Mouse (Mus musculus) CH12.LX (cell line): ENCODE results near the gene Kcnj9. TPM values are rescaled to one million over a fixed set of nuclear protein-coding genes. Genes with fewer than 3 reads are reported as not detected.

ENCODE experiments used
- DNase-seq: peaks from one replicate; pipeline ENCODE4 v3.0.0-alpha.2; 2013; ENCODE audit errors: extremely low read depth
- H3K27ac ChIP-seq: 2 replicates; pipeline ENCODE4 v1.5.1; 2012; ENCODE audit warnings: low read depth, mild to moderate bottlenecking, control low read depth, moderate library complexity; ENCODE audit not compliant: insufficient read depth
- H3K27me3 ChIP-seq: replicated peaks from 2 replicates; pipeline ENCODE3; 2012; ENCODE audit warnings: inconsistent platforms
- H3K36me3 ChIP-seq, 2 experiments: replicated peaks in 1 of 2; 2 replicates each; pipeline versions ENCODE3 to v1.6.1; 2012; ENCODE audit warnings: inconsistent platforms in 1 of 2, low read length in 1 of 2, mild to moderate bottlenecking in 1 of 2, mixed read lengths in 1 of 2, moderate library complexity in 1 of 2; ENCODE audit not compliant: control insufficient read depth in 1 of 2, insufficient read depth in 1 of 2
- H3K4me1 ChIP-seq, 2 experiments: 2 replicates each; pipeline ENCODE4 v1.6.1; 2012; ENCODE audit warnings: inconsistent platforms in 1 of 2, moderate library complexity in 1 of 2; ENCODE audit not compliant: insufficient read depth in 2 of 2, control insufficient read depth in 1 of 2
- H3K4me2 ChIP-seq: 2 replicates; pipeline ENCODE4 v1.6.1; 2012; ENCODE audit warnings: low read depth, mild to moderate bottlenecking, control low read depth; ENCODE audit not compliant: poor library complexity, insufficient read depth, severe bottlenecking
- H3K4me3 ChIP-seq, 3 experiments: fragments of 150-350 bp in 1 of 3; sonication (generic) in 1 of 3; replicated peaks in 1 of 3; 2 replicates each; pipeline versions ENCODE3 to v1.5.1; 2011 to 2012; ENCODE audit warnings: low read depth in 2 of 3, low read length in 2 of 3, mild to moderate bottlenecking in 2 of 3, moderate library complexity in 2 of 3, control low read depth in 1 of 3, improper control_type of control experiment in 1 of 3, inconsistent platforms in 1 of 3, mixed read lengths in 1 of 3; ENCODE audit not compliant: poor library complexity in 1 of 3
- H3K79me2 ChIP-seq: replicated peaks from 2 replicates; pipeline ENCODE4 v1.6.1; 2012; ENCODE audit warnings: mild to moderate bottlenecking, moderate library complexity; ENCODE audit not compliant: control insufficient read depth, poor library complexity, insufficient read depth, severe bottlenecking; ENCODE audit errors: extremely low read depth
- H3K9ac ChIP-seq: 2 replicates; pipeline ENCODE4 v1.6.1; 2012; ENCODE audit warnings: low read depth, mild to moderate bottlenecking, control low read depth, moderate library complexity; ENCODE audit not compliant: insufficient read depth
- H3K9me3 ChIP-seq: replicated peaks from 2 replicates; pipeline ENCODE3; 2012; ENCODE audit warnings: low read length, inconsistent platforms, mixed read lengths
- BHLHE40 ChIP-seq: IDR thresholded peaks from 2 replicates; pipeline ENCODE4 v1.6.1; 2011; ENCODE audit warnings: mild to moderate bottlenecking, low read depth, low read length, improper control_type of control experiment
- CTCF ChIP-seq, 2 experiments: IDR thresholded peaks in 1 of 2; conservative IDR thresholded peaks in 1 of 2; 2 replicates each; pipeline ENCODE4 v1.5.1; 2011 to 2012; ENCODE audit warnings: low read depth in 2 of 2, low read length in 2 of 2, improper control_type of control experiment in 1 of 2, inconsistent platforms in 1 of 2, mild to moderate bottlenecking in 1 of 2, moderate library complexity in 1 of 2
- E2F4 ChIP-seq: IDR thresholded peaks from 2 replicates; pipeline ENCODE4 v1.6.1; 2011; ENCODE audit warnings: low read depth, low read length, improper control_type of control experiment; ENCODE audit not compliant: insufficient replicate concordance
- ELF1 ChIP-seq: IDR thresholded peaks from 2 replicates; pipeline ENCODE4 v1.6.1; 2014; ENCODE audit warnings: low read depth, mild to moderate bottlenecking, inconsistent platforms, low read length, improper control_type of control experiment
- EP300 ChIP-seq: IDR thresholded peaks from 2 replicates; pipeline ENCODE4 v1.6.1; 2011; ENCODE audit warnings: low read length, improper control_type of control experiment
- ETS1 ChIP-seq: conservative IDR thresholded peaks from 2 replicates; pipeline ENCODE4 v1.6.1; 2012; ENCODE audit warnings: low read depth, mild to moderate bottlenecking, inconsistent platforms, low read length, improper control_type of control experiment, moderate library complexity
- GABPA ChIP-seq: IDR thresholded peaks from 2 replicates; pipeline ENCODE4 v1.6.1; 2012; ENCODE audit warnings: low read depth, low read length, improper control_type of control experiment, inconsistent platforms; ENCODE audit not compliant: insufficient replicate concordance
- HCFC1 ChIP-seq: IDR thresholded peaks from 2 replicates; pipeline ENCODE4 v1.6.1; 2012; ENCODE audit warnings: low read depth, mild to moderate bottlenecking, inconsistent platforms, low read length, improper control_type of control experiment
- IRF4 ChIP-seq: IDR thresholded peaks from 2 replicates; pipeline ENCODE4 v1.6.1; 2014; ENCODE audit warnings: low read depth, mild to moderate bottlenecking, inconsistent platforms, low read length, improper control_type of control experiment
- JUN ChIP-seq: IDR thresholded peaks from 2 replicates; pipeline ENCODE4 v1.6.1; 2011; ENCODE audit warnings: low read depth, mild to moderate bottlenecking, low read length, improper control_type of control experiment, moderate library complexity; ENCODE audit not compliant: insufficient read depth
- JUND ChIP-seq: conservative IDR thresholded peaks from 2 replicates; pipeline ENCODE4 v1.6.1; 2011; ENCODE audit warnings: low read depth, low read length, improper control_type of control experiment
- KAT2A ChIP-seq: IDR thresholded peaks from 2 replicates; pipeline ENCODE4 v1.6.1; 2012; ENCODE audit warnings: low read length, improper control_type of control experiment, inconsistent platforms; ENCODE audit not compliant: insufficient replicate concordance
- MAFK ChIP-seq: IDR thresholded peaks from 2 replicates; pipeline ENCODE4 v1.6.1; 2011; ENCODE audit warnings: low read length, improper control_type of control experiment; ENCODE audit not compliant: insufficient replicate concordance
- MAX ChIP-seq: IDR thresholded peaks from 2 replicates; pipeline ENCODE4 v1.6.1; 2011; ENCODE audit warnings: low read length, improper control_type of control experiment
- MAZ ChIP-seq: IDR thresholded peaks from 2 replicates; pipeline ENCODE4 v1.6.1; 2012; ENCODE audit warnings: low read depth, mild to moderate bottlenecking, inconsistent platforms, low read length, improper control_type of control experiment, moderate library complexity
- NRF1 ChIP-seq: IDR thresholded peaks from 2 replicates; pipeline ENCODE4 v1.6.1; 2014; ENCODE audit warnings: low read depth, mild to moderate bottlenecking, inconsistent platforms, low read length, improper control_type of control experiment, moderate library complexity
- PAX5 ChIP-seq: IDR thresholded peaks from 2 replicates; pipeline ENCODE4 v1.6.1; 2012; ENCODE audit warnings: low read length, inconsistent platforms, mixed read lengths
- POLR2A ChIP-seq: IDR thresholded peaks from 2 replicates; pipeline ENCODE4 v1.6.1; 2011; ENCODE audit warnings: low read depth, mild to moderate bottlenecking, improper control_type of control experiment, low read length
- RAD21 ChIP-seq: IDR thresholded peaks from 2 replicates; pipeline ENCODE4 v1.6.1; 2011; ENCODE audit warnings: low read depth, mild to moderate bottlenecking, low read length, improper control_type of control experiment, moderate library complexity
- RCOR1 ChIP-seq: conservative IDR thresholded peaks from 2 replicates; pipeline ENCODE4 v1.6.1; 2012; ENCODE audit warnings: low read depth, mild to moderate bottlenecking, inconsistent platforms, low read length, improper control_type of control experiment
- SMC3 ChIP-seq: IDR thresholded peaks from 2 replicates; pipeline ENCODE4 v1.6.1; 2011; ENCODE audit warnings: low read depth, low read length, improper control_type of control experiment
- TBP ChIP-seq: conservative IDR thresholded peaks from 2 replicates; pipeline ENCODE4 v1.6.1; 2011; ENCODE audit warnings: low read depth, low read length, improper control_type of control experiment
- TCF12 ChIP-seq: IDR thresholded peaks from 2 replicates; pipeline ENCODE4 v1.6.1; 2014; ENCODE audit warnings: low read depth, mild to moderate bottlenecking, inconsistent platforms, low read length, improper control_type of control experiment
- UBTF ChIP-seq: IDR thresholded peaks from 2 replicates; pipeline ENCODE4 v1.6.1; 2012; ENCODE audit warnings: low read depth, mild to moderate bottlenecking, inconsistent platforms, low read length, improper control_type of control experiment, moderate library complexity
- USF1 ChIP-seq: IDR thresholded peaks from 2 replicates; pipeline ENCODE4 v1.6.1; 2014; ENCODE audit warnings: low read depth, mild to moderate bottlenecking, inconsistent platforms, low read length, improper control_type of control experiment
- ZC3H11A ChIP-seq: IDR thresholded peaks from 2 replicates; pipeline ENCODE4 v1.6.1; 2012; ENCODE audit warnings: low read depth, mild to moderate bottlenecking, inconsistent platforms, low read length, improper control_type of control experiment
- ZNF384 ChIP-seq: IDR thresholded peaks from 2 replicates; pipeline ENCODE4 v1.6.1; 2012; ENCODE audit warnings: low read depth, low read length, improper control_type of control experiment, inconsistent platforms
- dilution Hi-C: fragments of 300-500 bp; cut with MboI; formaldehyde crosslinking; loops from 2 replicates; pipeline ENCODE4 v1.14.3; 2020; ENCODE audit warnings: low sequenced_read_pairs; ENCODE audit not compliant: extremely low pct_unique_long_range_greater_than_20kb, extremely low pct_ligation_motif_present
- in situ Hi-C: fragments of 300-500 bp; cut with MboI; formaldehyde crosslinking; loops from 3 replicates; pipeline ENCODE4 v1.14.3; 2019; ENCODE audit warnings: low sequenced_read_pairs, low pct_ligation_motif_present, low pct_unique_long_range_greater_than_20kb, mixed read lengths
- polyA plus RNA-seq: library from polyadenylated mRNA; unstranded; fragments of >175 nt; gene quantifications from 2 replicates; pipeline ENCODE4 v1.2.1, GENCODE M21; 2012; ENCODE audit warnings: low read depth; ENCODE audit not compliant: insufficient read length
- total RNA-seq, 2 experiments: library from RNA; depleted of rRNA; stranded (reverse); fragments of 300-350 nt in 1 of 2; fragments of >200 nt in 1 of 2; gene quantifications; 2 replicates each; pipeline ENCODE4 v1.2.3; 2012 to 2014

The Kcnj9 gene
- total and polyA plus RNA-seq, 3 experiments: 0.04 to 0.10 TPM; not detected in 1

DNA sequence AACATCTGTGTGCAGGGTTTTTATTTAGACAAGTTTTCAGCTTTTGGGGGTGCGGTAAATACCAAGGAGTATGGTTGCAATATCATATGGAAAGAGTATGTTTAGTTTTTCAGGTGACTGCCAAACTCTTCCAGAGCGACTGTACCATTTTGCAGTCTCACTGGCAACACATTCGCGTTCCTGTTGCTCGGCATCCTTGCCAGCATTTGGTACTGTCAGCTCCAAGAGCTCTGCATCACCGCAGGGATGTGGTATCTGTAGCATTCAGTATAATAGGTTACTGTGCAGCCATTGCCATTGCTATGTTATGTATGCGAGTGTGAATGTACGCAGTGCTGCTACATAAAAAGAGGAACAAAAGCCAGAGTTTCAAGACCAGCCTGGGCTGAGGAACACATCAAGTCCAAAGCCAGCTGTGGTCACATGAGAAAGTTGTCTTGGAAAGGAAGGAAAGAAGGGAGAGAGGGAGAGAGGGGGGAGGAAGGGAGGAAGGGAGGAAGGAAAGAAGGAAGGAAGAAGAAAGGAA, 2.4 kb upstream of the Kcnj9 start:
- no peak overlapping the region for H3K9ac ChIP-seq
- no peak overlapping the region for H3K4me3 ChIP-seq
- no peaks in the 10 kb centered on the region for H3K36me3 ChIP-seq
- peak overlapping the region; percentile 26 for H3K4me2 ChIP-seq
- peaks cover 1% of the 10 kb centered on the region for H3K9me3 ChIP-seq
- peaks cover 50% of the 10 kb centered on the region for H3K27me3 ChIP-seq
- no peaks in the 10 kb centered on the region for H3K79me2 ChIP-seq
- in situ Hi-C loops: no loop called here
- H3K27ac ChIP-seq: no peak overlapping the region
- peaks cover 0 to 10% of the 10 kb centered on the region in 2 experiments; a peak in 3 of 4 replicates for H3K4me1 ChIP-seq
- dilution Hi-C loops: no loop called here
- no peak for DNase-seq
- TF ChIP-seq RCOR1 (no peak), BHLHE40 (no peak), UBTF (no peak), HCFC1 (no peak), SMC3 (no peak), EP300 (no peak)

DNA sequence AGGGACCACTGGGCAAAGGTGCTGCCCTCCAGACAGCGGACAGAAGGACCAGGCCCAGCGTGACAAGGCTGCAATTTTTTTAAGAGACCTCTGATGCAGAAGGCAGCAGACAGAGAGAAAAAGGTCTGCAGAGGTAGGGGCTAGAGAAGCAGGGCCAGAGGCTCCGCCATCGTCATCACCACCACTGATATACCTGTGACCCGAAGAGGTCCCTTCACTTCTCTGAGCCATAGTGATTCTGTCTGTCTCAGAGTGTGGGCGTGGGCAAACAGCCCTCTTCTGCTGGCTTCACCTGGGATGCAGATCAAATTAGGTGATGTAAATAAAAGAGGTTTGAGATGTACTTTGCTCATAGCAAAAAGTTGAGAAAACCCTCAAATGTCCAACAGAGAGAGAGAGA, 498 bp upstream of the Kcnj9 start:
- Histone ChIP-seq H3K9me3 (peaks cover 10% of the 10 kb centered on the region), H3K27me3 (peaks cover 42% of the 10 kb centered on the region)
- in situ Hi-C loops: no loop called here

DNA sequence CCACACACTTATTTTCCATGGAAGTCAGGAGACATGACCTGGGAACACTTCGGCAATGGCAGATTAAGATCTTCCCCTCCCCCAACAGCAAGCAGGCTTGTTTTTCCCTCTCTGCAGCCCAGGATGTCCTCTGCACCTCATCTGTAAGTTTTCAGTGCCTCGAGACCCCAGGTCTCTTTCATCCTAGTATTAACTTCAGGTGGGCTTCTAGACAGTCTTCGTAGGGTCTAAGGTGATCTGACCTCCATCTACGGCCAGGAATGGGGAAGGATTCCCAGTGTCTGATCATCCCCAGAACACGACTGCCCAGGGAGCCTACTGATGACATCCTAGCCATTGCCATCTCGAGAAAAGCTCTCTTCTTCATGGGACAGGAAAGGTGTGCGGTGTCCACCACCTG, 657 bp downstream of the Kcnj9 start:
- Histone ChIP-seq H3K4me2 (no peak overlapping the region), H3K27ac (no peak overlapping the region), H3K36me3 (peaks cover 0 to 9% of the 10 kb centered on the region in 2 experiments), H3K9ac (no peak overlapping the region), H3K9me3 (peaks cover 10% of the 10 kb centered on the region), H3K27me3 (peaks cover 42% of the 10 kb centered on the region), H3K79me2 (no peaks in the 10 kb centered on the region), H3K4me3 (no peak overlapping the region), H3K4me1 (no peaks in the 10 kb centered on the region; a peak in 2 of 4 replicates)
- dilution Hi-C loops (no loop called here), in situ Hi-C loops (no loop called here)
- TF ChIP-seq ZNF384 (no peak), MAZ (no peak), ZC3H11A (no peak), USF1 (no peak), UBTF (no peak), CTCF (conservative IDR thresholded peaks at IDR 0.05 in 1 of 2, IDR thresholded peaks at IDR 0.05 in 1 of 2; ENCODE audit: low read depth in 2 of 2, low read length in 2 of 2) (no peak), E2F4 (no peak), JUND (no peak), RCOR1 (no peak), TCF12 (no peak), SMC3 (no peak), MAFK (no peak), TBP (no peak), MAX (no peak), ELF1 (no peak), RAD21 (no peak)
- DNase-seq: no peak

More for the DNA sequence above, 498 bp upstream of the Kcnj9 start:
- Histone ChIP-seq H3K9ac (no peak overlapping the region), H3K27ac (no peak overlapping the region), H3K4me2 (no peak overlapping the region), H3K4me3 (no peak overlapping the region), H3K79me2 (no peaks in the 10 kb centered on the region), H3K4me1 (no peaks in the 10 kb centered on the region; a peak in 2 of 4 replicates), H3K36me3 (peaks cover 0 to 9% of the 10 kb centered on the region in 2 experiments)
- no peak for DNase-seq
- dilution Hi-C loops: no loop called here
- no peak for TF ChIP-seq RAD21
- TF ChIP-seq ZNF384: no peak
- no peak for TF ChIP-seq USF1
- no peak for TF ChIP-seq POLR2A
- no peak for TF ChIP-seq KAT2A
- no peak for TF ChIP-seq JUN
- TF ChIP-seq ETS1: no peak
- no peak for TF ChIP-seq NRF1
- no peak for TF ChIP-seq IRF4
- no peak for TF ChIP-seq PAX5
- TF ChIP-seq GABPA: no peak
